9 mouse cellular contexts compared by ENCODE assay signal in the genomic region with DNA sequence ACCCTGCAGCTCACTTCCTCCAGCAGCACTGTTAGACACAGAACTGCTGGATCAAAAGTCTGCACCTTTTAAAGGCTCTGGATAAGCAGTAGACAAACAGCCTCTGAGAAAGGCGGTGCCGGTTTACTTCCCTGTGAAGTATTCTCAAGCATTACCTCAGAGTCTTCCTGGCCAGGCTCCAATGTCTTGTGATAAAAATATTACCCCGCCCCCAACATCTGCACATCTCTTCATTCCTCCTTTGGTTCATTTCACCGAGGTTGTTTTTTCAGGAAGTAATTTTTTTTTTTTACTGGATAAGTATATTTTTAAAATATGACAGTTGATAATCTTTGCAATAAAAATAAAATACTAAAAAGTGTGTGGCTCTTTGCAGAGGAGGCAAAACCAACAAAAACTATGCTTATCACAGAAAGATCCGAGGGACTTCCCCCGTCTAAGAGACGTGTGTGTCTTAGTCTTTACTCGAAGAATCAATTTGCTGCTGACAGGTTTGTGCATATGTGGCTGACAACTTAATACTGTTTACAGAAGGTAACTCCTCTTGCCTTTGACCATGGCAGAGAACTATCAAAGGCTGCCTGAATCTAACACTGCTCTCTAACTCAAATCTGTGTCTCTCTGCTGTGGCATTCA.
DNase-seq lines count a peak whose midpoint lies in the region; ATAC-seq and TF ChIP-seq lines count a peak whose summit lies in the region.
"Had no signal": no experiment of that assay in that cellular context is flagged by ENCODE, and none has a peak within 500 bp of the region (broad histone marks: within the 10 kb centered on the region; RNA-seq: fewer than 3 reads in every experiment).

No protein-coding gene starts in this region.

- no peak overlapping the region for H3K27ac ChIP-seq in heart, embryonic 12.5 days (ENCODE audit: poor library complexity, severe bottlenecking)
- no peak overlapping the region for H3K27ac ChIP-seq in layer of hippocampus, adult 2 months
- H3K27ac ChIP-seq: limb, embryonic 15.5 days had no signal

- no peak overlapping the region for H3K9ac ChIP-seq in heart, embryonic 12.5 days
- H3K9ac ChIP-seq: limb, embryonic 15.5 days had no signal

- H3K36me3 ChIP-seq in heart, embryonic 12.5 days = no peaks in the 10 kb centered on the region

- H3K9me3 ChIP-seq in heart, embryonic 12.5 days (replicated peaks) = no peaks in the 10 kb centered on the region
- H3K9me3 ChIP-seq: limb, embryonic 15.5 days had no signal

- H3K4me3 ChIP-seq in heart, embryonic 12.5 days = no peak overlapping the region
- H3K4me3 ChIP-seq in layer of hippocampus, adult 2 months = no peak overlapping the region
- H3K4me3 ChIP-seq: limb, embryonic 15.5 days had no signal

- WGBS in heart, embryonic 12.5 days = 28% methylated on average over 8 of the region's 8 CpGs

- H3K4me1 ChIP-seq in heart, embryonic 12.5 days (replicated peaks) = peaks cover 43% of the 10 kb centered on the region
- H3K4me1 ChIP-seq: limb, embryonic 15.5 days had no signal

- no peaks in the 10 kb centered on the region for H3K27me3 ChIP-seq in heart, embryonic 12.5 days (replicated peaks)
- H3K27me3 ChIP-seq: limb, embryonic 15.5 days had no signal

- peak; percentile 22 for DNase-seq in embryo, embryonic 11 days
- no peak for DNase-seq in embryo, embryonic 10.5 days (ENCODE audit: low spot score)
- DNase-seq in lung, postnatal 10 days = peak; percentile 66
- no peak for DNase-seq in left cerebral cortex, adult 8-10 months (ENCODE audit: low spot score in 2 of 2)
- no peak for DNase-seq in frontal cortex, postnatal 36 days (ENCODE audit: low spot score in 2 of 2)
- DNase-seq in layer of hippocampus, adult 2 months (ENCODE audit: low spot score in 2 of 2) = no peak

- no peak overlapping the region for H3K4me2 ChIP-seq in heart, embryonic 12.5 days
- H3K4me2 ChIP-seq: limb, embryonic 15.5 days had no signal

- no peak for TF ChIP-seq CTCF in layer of hippocampus, adult 2 months (conservative IDR thresholded peaks at IDR 0.05)

- ATAC-seq in CD4-positive, CD25-positive, alpha-beta regulatory T cell, adult 4 months = peak; percentile 91
- ATAC-seq in heart, embryonic 12.5 days (ENCODE audit: insufficient number of reproducible peaks, low FRiP score) = 0 out of 2 replicates have a peak, but pooled peaks have one; percentile 64

Comparison
In these comparisons a context has a peak if more than half of its experiments do, and no peak if none do; other contexts are left out.
1. DNase-seq: peak in embryo, embryonic 11 days (single experiment) and lung, postnatal 10 days (single experiment); none in embryo, embryonic 10.5 days (single experiment), left cerebral cortex, adult 8-10 months (0 of 2), frontal cortex, postnatal 36 days (0 of 2) and layer of hippocampus, adult 2 months (0 of 2).